Mouse (Mus musculus): Measurements from ENCODE around the gene Plekhm1. TPM values are rescaled to one million over a fixed set of nuclear protein-coding genes. Genes with fewer than 3 reads are reported as not detected.

The Plekhm1 gene
- polyA plus RNA-seq, 1 experiment from 2014 or later: 7.6 TPM

DNA sequence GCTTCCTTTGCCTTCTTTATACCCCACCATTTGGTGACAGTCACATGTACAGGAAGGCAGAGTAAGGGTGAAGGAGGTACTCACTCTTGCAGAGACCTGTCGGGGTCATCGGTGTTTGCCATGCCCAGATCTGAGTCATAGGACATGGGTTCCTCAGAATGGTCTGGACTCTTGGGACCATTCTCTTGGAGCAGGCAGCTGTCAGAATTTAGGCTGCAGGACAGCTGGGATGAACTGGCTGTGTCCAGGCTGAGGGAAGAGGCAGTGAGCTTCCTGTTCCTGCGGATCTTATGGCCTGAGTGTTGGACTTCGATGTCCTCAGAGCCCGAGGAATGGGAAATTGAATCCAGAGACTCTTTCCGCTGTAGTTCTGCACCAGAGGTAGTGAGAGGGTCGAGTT, 17.9 kb downstream of the Plekhm1 start:
- 54% methylated on average over 7 of the region's 7 CpGs for WGBS
- Histone ChIP-seq H3K4me3 (no peak overlapping the region), H3K36me3 (peaks cover 66% of the 10 kb centered on the region), H3K9ac (0 out of 2 replicates have a peak overlapping the region, but pooled peaks have one; percentile 7), H3K4me2 (no peak overlapping the region), H3K27me3 (no peaks in the 10 kb centered on the region), H3K9me3 (no peaks in the 10 kb centered on the region), H3K27ac (no peak overlapping the region), H3K4me1 (no peaks in the 10 kb centered on the region)
- no peak for ATAC-seq (ENCODE audit: insufficient number of reproducible peaks, insufficient read depth, low FRiP score, low TSS enrichment, low read depth)

DNA sequence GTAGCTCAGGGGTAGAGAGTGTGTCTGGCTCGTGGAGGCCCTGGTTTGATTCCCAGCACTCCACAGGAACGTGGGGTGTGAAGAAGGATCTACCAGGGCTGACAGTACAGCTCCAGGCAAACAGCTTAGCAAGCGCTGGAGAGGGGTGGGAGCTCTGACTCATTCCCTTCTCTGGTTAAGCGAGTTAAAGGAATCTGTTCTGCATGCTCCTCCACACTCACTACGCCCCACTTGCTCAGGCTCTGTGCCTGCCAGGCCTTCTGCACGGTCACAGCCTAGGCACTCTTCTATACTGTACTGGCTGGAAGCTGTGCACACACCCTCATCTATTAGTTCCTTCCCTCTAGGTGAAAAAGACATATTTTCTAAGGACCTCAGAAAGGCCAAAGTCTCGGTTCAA, 18.5 kb downstream of the Plekhm1 start:
- Histone ChIP-seq H3K4me1 (no peaks in the 10 kb centered on the region), H3K4me3 (no peak overlapping the region), H3K36me3 (peaks cover 71% of the 10 kb centered on the region), H3K27me3 (no peaks in the 10 kb centered on the region), H3K9me3 (no peaks in the 10 kb centered on the region), H3K27ac (no peak overlapping the region), H3K4me2 (no peak overlapping the region), H3K9ac (no peak overlapping the region)
- 87% methylated on average over 7 of the region's 7 CpGs for WGBS
- ATAC-seq (ENCODE audit: insufficient number of reproducible peaks, insufficient read depth, low FRiP score, low TSS enrichment, low read depth): no peak

DNA sequence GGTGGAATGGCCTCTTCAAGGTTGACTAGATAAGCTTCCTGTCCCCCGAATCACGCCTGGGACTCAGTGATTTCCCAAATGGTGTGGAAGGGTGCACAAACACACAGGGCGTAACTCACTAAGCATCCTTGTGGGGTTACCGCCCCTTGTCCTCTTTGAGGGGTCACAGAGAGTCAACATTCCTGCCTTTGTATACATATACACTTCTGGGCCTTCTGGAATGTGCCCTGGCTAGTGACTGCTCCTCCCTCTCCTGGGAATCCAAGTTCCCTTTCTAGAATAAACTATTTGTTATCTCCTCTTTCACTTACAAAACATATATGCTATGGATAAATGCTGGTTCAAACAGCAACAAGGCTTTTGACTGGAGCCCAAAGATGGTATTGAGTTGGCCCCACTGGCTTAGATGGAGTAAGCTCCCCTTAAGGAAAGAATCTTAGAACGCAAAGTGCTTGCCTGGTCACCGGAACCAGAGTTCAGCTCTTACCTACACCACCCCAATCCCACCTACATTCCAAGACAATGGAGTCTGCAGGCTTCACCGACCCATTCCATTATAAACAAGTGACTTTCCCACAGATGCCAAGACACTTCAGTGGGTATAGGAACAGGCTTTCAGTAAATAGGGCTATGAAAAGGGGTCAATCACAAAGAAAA, 24.5 kb downstream of the Plekhm1 start:
- H3K4me1 ChIP-seq: no peaks in the 10 kb centered on the region
- no peaks in the 10 kb centered on the region for H3K9me3 ChIP-seq
- H3K4me2 ChIP-seq: no peak overlapping the region
- no peak overlapping the region for H3K27ac ChIP-seq
- H3K27me3 ChIP-seq: no peaks in the 10 kb centered on the region
- H3K36me3 ChIP-seq: peaks cover 42% of the 10 kb centered on the region
- no peak overlapping the region for H3K9ac ChIP-seq
- no peak for ATAC-seq (ENCODE audit: insufficient number of reproducible peaks, insufficient read depth, low FRiP score, low TSS enrichment, low read depth)
- no peak overlapping the region for H3K4me3 ChIP-seq
- 81% methylated on average over 7 of the region's 7 CpGs for WGBS

DNA sequence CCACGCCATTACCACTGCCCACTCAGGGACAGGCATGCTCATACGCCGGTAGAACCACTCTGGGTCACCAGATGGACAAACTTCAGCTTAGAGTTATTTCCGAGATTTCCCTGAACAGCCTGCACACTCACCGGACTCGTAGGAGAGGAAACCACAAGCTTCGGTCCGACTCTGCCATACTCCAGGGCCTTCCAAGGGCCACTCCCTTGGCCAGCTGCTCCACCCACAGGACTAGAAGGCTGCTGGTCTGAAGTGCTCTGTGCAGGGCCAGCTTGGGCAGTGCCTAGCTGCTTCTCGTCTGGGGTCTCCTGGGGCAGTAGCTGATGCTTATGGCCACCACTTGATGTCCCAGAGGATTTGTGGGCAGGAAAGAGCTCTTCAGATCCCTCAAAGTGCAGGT, 25.7 kb downstream of the Plekhm1 start:
- Histone ChIP-seq H3K4me1 (no peaks in the 10 kb centered on the region), H3K4me3 (no peak overlapping the region), H3K27ac (no peak overlapping the region), H3K9me3 (no peaks in the 10 kb centered on the region), H3K9ac (no peak overlapping the region), H3K4me2 (no peak overlapping the region), H3K36me3 (peaks cover 33% of the 10 kb centered on the region), H3K27me3 (no peaks in the 10 kb centered on the region)
- 88% methylated on average over 9 of the region's 9 CpGs for WGBS
- no peak for ATAC-seq (ENCODE audit: insufficient number of reproducible peaks, insufficient read depth, low FRiP score, low TSS enrichment, low read depth)

DNA sequence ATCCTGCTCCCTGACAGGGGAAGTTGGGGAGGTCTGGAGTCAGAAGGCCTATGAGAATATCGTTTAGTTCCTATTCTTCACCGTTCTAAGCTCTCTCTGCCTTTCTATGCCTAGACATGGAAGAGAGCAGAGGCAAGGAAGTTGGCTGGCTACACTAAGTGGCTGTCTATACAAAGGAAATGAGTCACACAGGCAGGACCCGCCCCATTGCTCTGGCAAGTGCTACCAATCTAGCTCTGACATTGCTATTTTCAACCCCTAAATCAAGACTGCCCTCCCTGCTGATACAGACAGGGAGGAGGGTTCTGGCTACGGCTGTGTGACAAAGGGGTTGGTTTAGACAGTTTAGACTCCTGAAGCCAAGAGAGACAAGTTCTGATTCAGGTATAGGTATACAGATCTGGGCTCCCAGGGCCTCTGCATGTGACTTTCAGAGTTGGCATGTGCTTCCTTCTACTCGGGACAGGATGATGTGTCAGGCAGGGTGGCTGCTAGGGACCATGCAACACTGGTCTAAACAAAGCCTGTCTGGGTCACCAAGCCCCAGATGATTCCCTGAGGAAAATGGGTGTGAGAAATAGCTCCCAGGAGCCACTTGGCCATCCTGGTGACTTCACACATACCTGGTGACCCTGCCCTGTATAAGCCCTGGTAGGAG, 30.4 kb downstream of the Plekhm1 start:
- Histone ChIP-seq H3K9me3 (no peaks in the 10 kb centered on the region), H3K27me3 (no peaks in the 10 kb centered on the region), H3K9ac (no peak overlapping the region), H3K4me3 (no peak overlapping the region), H3K4me1 (no peaks in the 10 kb centered on the region), H3K27ac (0 out of 2 replicates have a peak overlapping the region, but pooled peaks have one; percentile 11), H3K4me2 (no peak overlapping the region), H3K36me3 (peaks cover 43% of the 10 kb centered on the region)
- no peak for ATAC-seq (ENCODE audit: insufficient number of reproducible peaks, insufficient read depth, low FRiP score, low TSS enrichment, low read depth)
- 72% methylated on average over 5 of the region's 5 CpGs for WGBS

DNA sequence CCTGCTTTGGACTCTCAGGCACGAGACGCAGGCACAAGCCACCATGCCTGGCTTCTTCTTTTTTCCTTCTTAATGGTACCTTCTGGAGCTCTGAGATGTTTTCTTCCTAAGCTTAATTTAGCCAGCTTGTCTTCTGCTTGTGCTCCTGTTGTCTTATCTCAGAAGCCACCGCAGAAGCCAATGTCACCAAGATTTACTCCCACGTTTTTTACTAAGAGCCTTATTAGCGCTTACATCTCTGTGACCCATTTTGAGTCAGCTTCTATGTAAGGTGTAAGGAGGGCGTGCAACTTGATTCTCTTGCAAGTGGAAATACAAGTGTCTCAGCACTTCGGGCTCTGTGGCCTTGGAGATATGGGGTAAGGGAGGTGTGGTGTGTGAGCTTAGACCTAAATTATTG, 31.0 kb downstream of the Plekhm1 start:
- no peaks in the 10 kb centered on the region for H3K27me3 ChIP-seq
- no peaks in the 10 kb centered on the region for H3K4me1 ChIP-seq
- no peak overlapping the region for H3K4me2 ChIP-seq
- H3K9ac ChIP-seq: no peak overlapping the region
- H3K4me3 ChIP-seq: no peak overlapping the region
- H3K27ac ChIP-seq: no peak overlapping the region
- ATAC-seq (ENCODE audit: insufficient number of reproducible peaks, insufficient read depth, low FRiP score, low TSS enrichment, low read depth): no peak
- peaks cover 43% of the 10 kb centered on the region for H3K36me3 ChIP-seq
- WGBS: 88% methylated on average over 7 of the region's 7 CpGs
- no peaks in the 10 kb centered on the region for H3K9me3 ChIP-seq

DNA sequence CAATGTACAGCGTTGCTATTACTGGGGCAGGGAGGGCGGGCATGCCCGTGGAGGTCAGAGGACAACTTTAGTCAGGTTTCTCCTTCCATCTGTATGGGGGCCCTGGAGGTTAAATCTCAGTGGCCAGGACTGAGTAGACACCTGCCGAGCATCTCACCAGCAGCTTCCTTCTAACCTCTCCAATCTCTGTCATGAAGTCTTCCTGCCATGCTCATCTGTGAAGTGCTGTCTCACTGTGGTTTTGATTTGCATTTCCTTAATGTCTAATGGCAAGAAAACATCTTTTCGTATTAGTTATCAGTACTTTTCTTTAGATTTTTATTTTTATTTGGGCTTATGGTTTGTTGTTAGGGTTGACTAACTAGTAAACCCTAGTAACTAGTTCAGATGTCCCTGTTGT, 32.0 kb downstream of the Plekhm1 start:
- H3K27ac ChIP-seq: no peak overlapping the region
- no peak for ATAC-seq (ENCODE audit: insufficient number of reproducible peaks, insufficient read depth, low FRiP score, low TSS enrichment, low read depth)
- H3K27me3 ChIP-seq: no peaks in the 10 kb centered on the region
- no peak overlapping the region for H3K9ac ChIP-seq
- H3K9me3 ChIP-seq: no peaks in the 10 kb centered on the region
- H3K4me1 ChIP-seq: no peaks in the 10 kb centered on the region
- no peak overlapping the region for H3K4me3 ChIP-seq
- WGBS: 86% methylated on average over 5 of the region's 5 CpGs
- H3K36me3 ChIP-seq: peaks cover 46% of the 10 kb centered on the region
- H3K4me2 ChIP-seq: no peak overlapping the region

DNA sequence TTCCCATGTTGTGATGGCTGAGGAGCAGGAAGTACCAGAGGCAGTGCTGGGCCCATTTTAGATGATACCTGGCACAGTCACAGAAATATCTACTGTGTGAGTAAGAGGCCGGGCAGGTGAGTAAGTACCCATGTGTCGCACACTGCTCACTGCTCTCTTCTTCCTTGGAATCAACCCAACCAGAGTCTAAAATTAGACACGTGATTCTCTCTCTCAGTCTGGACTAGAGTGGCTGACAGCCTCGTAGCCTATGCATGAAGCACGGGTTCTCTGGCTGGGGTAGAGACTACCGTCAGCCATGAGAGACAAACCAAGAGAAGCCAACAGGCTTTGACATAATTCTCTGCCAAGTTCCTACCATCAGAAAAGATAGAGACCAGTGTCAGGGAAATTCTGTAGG, 34.1 kb downstream of the Plekhm1 start:
- Histone ChIP-seq H3K27ac (no peak overlapping the region), H3K9me3 (no peaks in the 10 kb centered on the region), H3K4me1 (no peaks in the 10 kb centered on the region), H3K27me3 (no peaks in the 10 kb centered on the region), H3K4me3 (no peak overlapping the region), H3K36me3 (peaks cover 59% of the 10 kb centered on the region), H3K4me2 (no peak overlapping the region), H3K9ac (no peak overlapping the region)
- no peak for ATAC-seq (ENCODE audit: insufficient number of reproducible peaks, insufficient read depth, low FRiP score, low TSS enrichment, low read depth)
- WGBS: 94% methylated on average over 6 of the region's 6 CpGs

DNA sequence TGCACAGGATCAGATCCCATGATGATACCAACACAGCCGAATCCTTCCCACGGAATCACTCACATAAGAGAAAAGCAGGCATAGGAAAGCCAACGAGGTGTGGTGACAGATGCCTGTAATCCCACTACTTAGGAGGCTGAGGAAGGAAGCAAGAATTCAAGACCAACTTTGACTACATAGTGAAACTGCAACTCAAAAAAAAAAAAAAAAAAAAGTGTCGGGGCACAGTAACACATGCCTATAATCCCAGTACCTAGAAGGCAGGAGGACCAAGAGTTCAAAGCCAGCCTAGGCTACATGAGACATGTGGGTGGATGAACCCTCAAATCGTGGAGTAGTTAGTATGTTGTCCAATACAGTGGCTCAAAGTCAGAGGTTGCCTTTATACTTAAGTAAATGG, 36.7 kb downstream of the Plekhm1 start:
- ATAC-seq (ENCODE audit: insufficient number of reproducible peaks, insufficient read depth, low FRiP score, low TSS enrichment, low read depth): no peak
- H3K9me3 ChIP-seq: no peaks in the 10 kb centered on the region
- no peaks in the 10 kb centered on the region for H3K27me3 ChIP-seq
- 85% methylated on average over 5 of the region's 5 CpGs for WGBS
- peaks cover 78% of the 10 kb centered on the region for H3K36me3 ChIP-seq
- H3K27ac ChIP-seq: no peak overlapping the region
- no peaks in the 10 kb centered on the region for H3K4me1 ChIP-seq
- no peak overlapping the region for H3K4me3 ChIP-seq
- no peak overlapping the region for H3K9ac ChIP-seq
- no peak overlapping the region for H3K4me2 ChIP-seq

DNA sequence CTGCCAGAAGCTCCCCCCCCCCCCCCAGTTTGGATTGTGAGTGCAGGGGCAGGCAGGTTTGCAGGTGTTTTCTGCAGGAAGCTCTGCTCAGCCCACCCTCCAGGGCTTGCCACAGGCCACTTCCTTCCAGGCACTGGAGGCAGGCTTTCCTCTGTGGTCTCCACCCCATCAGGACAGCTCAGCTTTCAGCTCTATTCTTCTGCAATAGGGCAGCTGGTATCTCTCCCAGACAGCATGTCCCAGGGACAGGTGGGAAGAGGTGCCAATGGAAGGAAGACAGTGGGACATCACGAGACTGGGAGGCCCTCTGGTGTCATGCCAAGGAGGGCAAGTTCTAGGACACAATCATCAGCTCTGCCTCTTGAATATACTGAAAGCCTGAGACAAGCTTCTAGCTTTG, 37.2 kb downstream of the Plekhm1 start:
- Histone ChIP-seq H3K9me3 (no peaks in the 10 kb centered on the region), H3K9ac (no peak overlapping the region), H3K4me2 (no peak overlapping the region), H3K36me3 (peaks cover 81% of the 10 kb centered on the region), H3K4me3 (no peak overlapping the region), H3K27me3 (no peaks in the 10 kb centered on the region), H3K27ac (no peak overlapping the region), H3K4me1 (no peaks in the 10 kb centered on the region)
- no peak for ATAC-seq (ENCODE audit: insufficient number of reproducible peaks, insufficient read depth, low FRiP score, low TSS enrichment, low read depth)
- 81% methylated on average over 1 of the region's 1 CpGs for WGBS

DNA sequence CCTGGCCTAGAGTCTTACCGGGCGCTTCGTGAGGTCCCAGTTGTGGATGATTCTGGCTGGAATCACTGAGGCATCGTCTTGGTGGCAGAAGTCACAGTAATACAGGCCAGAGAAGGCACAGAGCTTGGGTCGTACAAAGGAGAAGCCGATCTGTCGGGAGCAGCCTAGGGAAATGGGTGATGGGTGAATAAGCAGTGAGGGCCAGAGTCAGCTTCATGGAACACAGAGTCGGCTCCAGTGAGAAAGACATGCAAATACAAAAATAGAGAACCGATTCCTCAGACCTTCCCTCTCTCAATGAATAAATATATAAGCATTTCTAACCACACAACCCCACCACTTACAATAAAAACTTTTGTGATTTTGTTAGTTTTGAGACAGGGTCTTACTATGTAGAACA, 38.6 kb downstream of the Plekhm1 start:
- Histone ChIP-seq H3K9ac (no peak overlapping the region), H3K4me2 (no peak overlapping the region), H3K4me3 (no peak overlapping the region), H3K27me3 (no peaks in the 10 kb centered on the region), H3K36me3 (peaks cover 80% of the 10 kb centered on the region), H3K9me3 (no peaks in the 10 kb centered on the region), H3K27ac (no peak overlapping the region), H3K4me1 (no peaks in the 10 kb centered on the region)
- WGBS: 92% methylated on average over 9 of the region's 9 CpGs
- no peak for ATAC-seq (ENCODE audit: insufficient number of reproducible peaks, insufficient read depth, low FRiP score, low TSS enrichment, low read depth)

DNA sequence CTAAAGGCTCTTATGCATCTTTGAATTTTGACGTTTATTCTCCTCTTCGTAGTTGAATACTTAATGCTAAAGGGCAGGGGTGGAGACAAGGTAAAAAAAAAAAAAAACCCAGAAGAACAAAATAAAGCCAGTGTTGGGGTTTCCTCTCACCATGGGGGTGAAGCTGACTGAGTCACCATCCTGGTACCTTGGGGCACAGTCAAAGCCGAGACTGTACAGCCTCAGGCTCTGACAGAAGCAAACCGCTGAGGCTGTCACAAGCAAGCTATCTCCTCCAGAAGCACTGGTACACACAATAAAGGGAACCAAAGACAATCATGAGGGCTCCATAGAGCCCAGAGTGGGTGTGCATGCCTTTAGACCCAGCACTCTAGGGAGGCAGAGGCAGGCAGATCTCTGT, 39.9 kb downstream of the Plekhm1 start:
- no peak overlapping the region for H3K4me2 ChIP-seq
- no peak for ATAC-seq (ENCODE audit: insufficient number of reproducible peaks, insufficient read depth, low FRiP score, low TSS enrichment, low read depth)
- H3K9ac ChIP-seq: no peak overlapping the region
- peaks cover 73% of the 10 kb centered on the region for H3K36me3 ChIP-seq
- no peaks in the 10 kb centered on the region for H3K27me3 ChIP-seq
- no peaks in the 10 kb centered on the region for H3K4me1 ChIP-seq
- H3K4me3 ChIP-seq: no peak overlapping the region
- no peaks in the 10 kb centered on the region for H3K9me3 ChIP-seq
- 79% methylated on average over 4 of the region's 4 CpGs for WGBS
- peak overlapping the region; percentile 33; the same call in 1 of the 2 replicates for H3K27ac ChIP-seq
